Mouse (Mus musculus) midbrain, embryonic 11.5 days (tissue): ENCODE results near the gene Svs1. TPM values are rescaled to one million over a fixed set of nuclear protein-coding genes. Genes with fewer than 3 reads are reported as not detected.

Experiments
- ATAC-seq: fragments of 200-750 bp; cut with Nextera tagmentation; 2 replicates; pipeline ENCODE4 v1.8.0; 2017; ENCODE audit warnings: moderate TSS enrichment, moderate library complexity; ENCODE audit not compliant: low FRiP score
- DNase-seq: peaks from one replicate; pipeline ENCODE4 v3.0.0; 2015; ENCODE audit warnings: low spot score; ENCODE audit errors: missing footprints
- H3K27ac ChIP-seq: fragments of 300-500 bp; sonication (generic); 2 replicates; pipeline ENCODE4 v1.5.1; 2014; ENCODE audit warnings: low read depth, low read length
- H3K27me3 ChIP-seq: fragments of 300-500 bp; sonication (generic); 2 replicates; pipeline ENCODE4 v1.6.1; 2014; ENCODE audit warnings: mild to moderate bottlenecking, low read length, moderate library complexity, mixed read lengths; ENCODE audit not compliant: control insufficient read depth, insufficient read depth
- H3K36me3 ChIP-seq: fragments of 300-500 bp; sonication (generic); 2 replicates; pipeline ENCODE4 v1.6.1; 2014; ENCODE audit warnings: mild to moderate bottlenecking, low read length, moderate library complexity, mixed read lengths; ENCODE audit not compliant: control insufficient read depth, insufficient read depth
- H3K4me1 ChIP-seq: fragments of 300-500 bp; sonication (generic); 2 replicates; pipeline ENCODE4 v1.6.1; 2014; ENCODE audit warnings: low read length; ENCODE audit not compliant: control insufficient read depth, insufficient read depth
- H3K4me2 ChIP-seq: fragments of 300-500 bp; sonication (generic); 2 replicates; pipeline ENCODE4 v1.6.1; 2014; ENCODE audit warnings: mild to moderate bottlenecking, moderate library complexity
- H3K4me3 ChIP-seq: fragments of 300-500 bp; sonication (generic); 2 replicates; pipeline ENCODE4 v1.5.1; 2014; ENCODE audit warnings: low read depth, low read length
- H3K9ac ChIP-seq: fragments of 300-500 bp; sonication (generic); 2 replicates; pipeline ENCODE4 v1.6.1; 2014; ENCODE audit warnings: low read length
- H3K9me3 ChIP-seq: fragments of 300-500 bp; sonication (generic); 2 replicates; pipeline ENCODE4 v1.6.1; 2016; ENCODE audit warnings: low read length; ENCODE audit not compliant: control insufficient read depth
- WGBS: fragments of 180-500 bp; shearing (Covaris S2); extraction: QIAGEN DNeasy Blood & Tissue Kit; methylation state at CpG from one replicate; pipeline ENCODE4 v1.1.7; 2014; 5-methylcytosine and 5-hydroxymethylcytosine counted together
- polyA plus RNA-seq: library from polyadenylated mRNA; unstranded; fragments of >200 nt; fragmentation: Nextera tagmentation; extraction: Ambion mirVana; gene quantifications from 2 replicates; pipeline ENCODE4 v1.2.1, GENCODE M21; 2014

The Svs1 gene
- not detected in 2 replicates for polyA plus RNA-seq

- Histone ChIP-seq H3K27me3 (no peaks in the 10 kb centered on the region), H3K4me1 (no peaks in the 10 kb centered on the region), H3K9me3 (no peaks in the 10 kb centered on the region), H3K4me2 (no peak within 1 kb of the TSS), H3K4me3 (no peak within 1 kb of the TSS), H3K36me3 (no peaks in the 10 kb centered on the region), H3K9ac (no peak within 1 kb of the TSS), H3K27ac (no peak within 1 kb of the TSS)
- ATAC-seq (no peak), DNase-seq (no peak)
- WGBS: 61% methylated on average over 7 of the region's 7 CpGs
Observed at GRCm38 (mm10) chr6:48986444-48986990, at the start of gene Svs1. TSS of gene Svs1 (plus strand) at chr6:48986861.

- DNase-seq: no peak
- 79% methylated on average over 2 of the region's 2 CpGs for WGBS
- no peak overlapping the region for H3K27ac ChIP-seq
- H3K4me1 ChIP-seq: no peaks in the 10 kb centered on the region
- H3K4me3 ChIP-seq: no peak overlapping the region
- no peak overlapping the region for H3K9ac ChIP-seq
- no peak overlapping the region for H3K4me2 ChIP-seq
- no peak for ATAC-seq
- no peaks in the 10 kb centered on the region for H3K36me3 ChIP-seq
- H3K9me3 ChIP-seq: no peaks in the 10 kb centered on the region
- no peaks in the 10 kb centered on the region for H3K27me3 ChIP-seq
Observed at GRCm38 (mm10) chr6:48949596-48949995, 37.1 kb upstream of the Svs1 start.

- Histone ChIP-seq H3K27ac (no peak overlapping the region), H3K36me3 (no peaks in the 10 kb centered on the region), H3K9me3 (no peaks in the 10 kb centered on the region), H3K9ac (no peak overlapping the region), H3K4me1 (no peaks in the 10 kb centered on the region), H3K4me3 (no peak overlapping the region), H3K27me3 (no peaks in the 10 kb centered on the region), H3K4me2 (no peak overlapping the region)
- 93% methylated on average over 5 of the region's 5 CpGs for WGBS
- ATAC-seq (no peak), DNase-seq (no peak)
Observed at GRCm38 (mm10) chr6:48950676-48951075, 36.0 kb upstream of the Svs1 start.

- Histone ChIP-seq H3K4me3 (no peak overlapping the region), H3K9me3 (no peaks in the 10 kb centered on the region), H3K27me3 (no peaks in the 10 kb centered on the region), H3K9ac (no peak overlapping the region), H3K27ac (no peak overlapping the region), H3K4me1 (no peaks in the 10 kb centered on the region), H3K36me3 (no peaks in the 10 kb centered on the region), H3K4me2 (no peak overlapping the region)
- 91% methylated on average over 6 of the region's 6 CpGs for WGBS
- ATAC-seq: no peak
- DNase-seq: no peak
Observed at GRCm38 (mm10) chr6:48951630-48952029, 35.0 kb upstream of the Svs1 start.

- H3K27ac ChIP-seq: no peak overlapping the region
- no peak overlapping the region for H3K4me3 ChIP-seq
- H3K9ac ChIP-seq: no peak overlapping the region
- no peak overlapping the region for H3K4me2 ChIP-seq
- WGBS: 83% methylated on average over 5 of the region's 5 CpGs
- H3K4me1 ChIP-seq: no peaks in the 10 kb centered on the region
- H3K36me3 ChIP-seq: no peaks in the 10 kb centered on the region
- ATAC-seq (no peak), DNase-seq (no peak)
- H3K9me3 ChIP-seq: no peaks in the 10 kb centered on the region
- H3K27me3 ChIP-seq: no peaks in the 10 kb centered on the region
Observed at GRCm38 (mm10) chr6:48953220-48953619, 33.4 kb upstream of the Svs1 start.

GRCm38 (mm10) chr6:48954211-48954610 is 32.5 kb upstream of the Svs1 start:
- 79% methylated on average over 5 of the region's 5 CpGs for whole genome bisulfite sequencing
- Histone ChIP-seq H3K4me2 (no peak overlapping the region), H3K9ac (no peak overlapping the region), H3K27me3 (no peaks in the 10 kb centered on the region), H3K27ac (no peak overlapping the region), H3K9me3 (no peaks in the 10 kb centered on the region), H3K36me3 (no peaks in the 10 kb centered on the region), H3K4me3 (no peak overlapping the region), H3K4me1 (no peaks in the 10 kb centered on the region)
- DNase-seq (no peak), ATAC-seq (no peak)

- Histone ChIP-seq H3K9ac (no peak overlapping the region), H3K36me3 (no peaks in the 10 kb centered on the region), H3K4me3 (no peak overlapping the region), H3K27ac (no peak overlapping the region), H3K4me2 (no peak overlapping the region), H3K27me3 (no peaks in the 10 kb centered on the region), H3K9me3 (no peaks in the 10 kb centered on the region), H3K4me1 (no peaks in the 10 kb centered on the region)
- ATAC-seq: no peak
- peak; percentile 85 for DNase-seq
- 55% methylated on average over 1 of the region's 1 CpGs for WGBS
Observed at GRCm38 (mm10) chr6:48954946-48955345, 31.7 kb upstream of the Svs1 start.

- no peak for DNase-seq
- H3K27ac ChIP-seq: no peak overlapping the region
- H3K9me3 ChIP-seq: no peaks in the 10 kb centered on the region
- no peak overlapping the region for H3K4me3 ChIP-seq
- ATAC-seq: no peak
- no peaks in the 10 kb centered on the region for H3K36me3 ChIP-seq
- H3K4me2 ChIP-seq: no peak overlapping the region
- no peaks in the 10 kb centered on the region for H3K27me3 ChIP-seq
- 94% methylated on average over 4 of the region's 4 CpGs for WGBS
- H3K4me1 ChIP-seq: no peaks in the 10 kb centered on the region
- no peak overlapping the region for H3K9ac ChIP-seq
Observed at GRCm38 (mm10) chr6:48956785-48957184, 29.9 kb upstream of the Svs1 start.

GRCm38 (mm10) chr6:48958053-48958452 is 28.6 kb upstream of the Svs1 start:
- no peaks in the 10 kb centered on the region for H3K4me1 ChIP-seq
- no peak overlapping the region for H3K4me2 ChIP-seq
- no peaks in the 10 kb centered on the region for H3K36me3 ChIP-seq
- WGBS: 71% methylated on average over 1 of the region's 1 CpGs
- H3K4me3 ChIP-seq: no peak overlapping the region
- no peak for ATAC-seq
- H3K27me3 ChIP-seq: no peaks in the 10 kb centered on the region
- no peak overlapping the region for H3K27ac ChIP-seq
- H3K9me3 ChIP-seq: no peaks in the 10 kb centered on the region
- H3K9ac ChIP-seq: no peak overlapping the region
- no peak for DNase-seq
